Mouse (Mus musculus): ENCODE measurements around the gene Eml4.

The Eml4 gene

DNA sequence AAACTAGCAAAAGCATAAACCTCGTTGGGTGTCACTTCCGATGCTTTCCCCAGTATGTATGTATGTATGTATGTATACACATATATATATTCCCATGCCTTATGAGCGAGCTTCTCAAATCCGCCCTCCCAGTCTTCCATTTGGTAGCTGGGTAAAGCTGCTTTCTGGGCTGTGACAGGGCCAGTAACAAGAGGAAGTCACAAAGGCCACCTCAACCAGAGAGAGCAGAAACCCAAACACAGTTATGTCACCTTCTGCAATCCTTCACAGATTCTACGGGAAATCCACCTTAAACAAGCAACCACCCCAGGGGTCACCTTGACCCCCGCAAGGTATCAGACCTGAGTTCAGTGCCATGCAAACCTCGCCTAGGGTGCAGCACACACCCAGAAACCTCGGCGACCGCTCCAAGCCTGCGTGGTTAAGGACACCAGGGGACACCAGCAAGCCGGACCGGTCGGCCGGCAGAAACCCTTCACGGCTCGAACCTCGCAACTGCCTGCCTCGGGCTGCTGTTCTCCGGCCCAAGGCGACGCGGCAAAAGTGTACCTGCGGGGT lies 163.0 kb downstream of the Eml4 start:
- DNase-seq, result no peak

DNA sequence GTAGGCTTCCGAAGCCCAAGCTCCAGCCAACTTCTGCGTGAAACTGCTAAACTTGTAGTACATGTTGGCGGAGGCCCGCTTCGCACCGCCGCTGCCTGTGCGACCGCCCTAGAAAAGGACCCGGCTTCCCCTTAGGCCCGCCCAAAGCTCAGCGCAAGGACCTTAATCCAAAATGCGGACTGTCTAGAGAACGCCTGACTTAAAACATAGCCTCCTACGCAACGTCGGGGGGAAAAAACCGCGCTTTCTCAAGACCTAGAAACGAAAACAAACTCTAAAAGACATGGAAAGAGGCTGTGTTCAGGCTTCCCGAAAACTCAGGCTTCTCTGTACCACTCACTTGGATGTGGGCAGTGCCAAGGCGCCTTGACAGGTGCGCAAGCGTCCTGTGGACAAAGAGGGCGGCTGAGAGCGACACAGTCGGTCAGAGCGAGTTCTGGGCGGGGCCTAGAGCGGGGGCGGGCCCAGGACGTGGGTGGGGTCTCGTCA lies 163.5 kb downstream of the Eml4 start:
- DNase-seq, result peak; percentile 90

DNA sequence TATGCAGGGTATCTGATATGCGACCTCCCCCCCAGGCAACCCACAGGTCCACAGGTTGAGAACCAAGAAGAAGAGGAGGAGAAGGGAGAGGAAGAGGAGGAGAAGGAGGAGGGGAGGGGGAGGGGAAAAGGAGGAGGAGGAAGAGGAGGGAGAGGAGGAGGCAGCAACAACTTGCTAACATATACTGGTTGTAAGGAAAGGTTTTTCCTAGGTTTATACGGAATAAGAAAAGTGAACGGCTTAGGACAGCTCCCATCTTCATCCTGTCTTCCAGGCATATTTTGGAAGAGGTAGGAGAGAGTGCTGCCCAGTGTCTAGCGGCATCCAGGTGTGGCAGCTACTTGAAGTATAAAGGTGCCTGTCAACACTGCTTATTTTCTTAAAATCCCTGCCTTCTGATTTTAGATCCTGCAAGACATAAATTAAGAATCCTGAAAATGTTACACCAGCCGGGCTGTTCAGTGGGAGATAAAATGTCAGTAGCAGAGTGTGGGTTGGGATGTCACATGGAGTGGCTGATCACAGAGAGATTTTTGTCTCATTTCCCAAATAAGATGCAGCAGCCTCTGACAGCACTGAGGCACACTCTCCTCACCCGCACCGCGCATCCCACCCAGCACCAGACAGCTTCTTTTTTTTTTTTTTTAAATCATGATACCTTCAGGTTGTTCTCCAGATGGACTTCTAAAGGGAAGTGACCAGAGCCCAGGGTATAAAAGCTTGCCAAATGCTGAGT lies 166.7 kb downstream of the Eml4 start, which contains the start of gene Cox7a2l:
Gene Cox7a2l (minus strand): TSS at position 51 of the 736 bp plus-strand sequence.
- DNase-seq, result no peak

DNA sequence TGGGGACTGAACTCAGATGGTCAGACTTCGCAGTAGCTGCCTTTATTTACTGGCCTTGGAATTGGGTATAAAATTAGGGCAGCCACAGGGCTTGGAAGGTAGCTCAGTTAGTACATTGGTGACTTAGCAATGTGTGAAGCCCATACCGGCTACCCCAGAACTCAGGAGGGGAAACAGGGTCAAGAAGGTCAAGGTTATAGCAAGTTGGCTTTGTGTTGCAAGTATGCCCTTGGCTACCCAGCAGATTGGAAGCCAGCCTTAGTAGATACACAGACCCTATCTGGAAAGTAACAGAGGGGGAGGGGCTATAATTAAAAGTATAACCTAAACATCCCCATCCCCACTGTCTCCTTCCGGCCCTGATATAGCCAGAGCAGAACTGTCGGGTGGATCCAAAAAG lies 171.2 kb downstream of the Eml4 start:
- no peak for DNase-seq

DNA sequence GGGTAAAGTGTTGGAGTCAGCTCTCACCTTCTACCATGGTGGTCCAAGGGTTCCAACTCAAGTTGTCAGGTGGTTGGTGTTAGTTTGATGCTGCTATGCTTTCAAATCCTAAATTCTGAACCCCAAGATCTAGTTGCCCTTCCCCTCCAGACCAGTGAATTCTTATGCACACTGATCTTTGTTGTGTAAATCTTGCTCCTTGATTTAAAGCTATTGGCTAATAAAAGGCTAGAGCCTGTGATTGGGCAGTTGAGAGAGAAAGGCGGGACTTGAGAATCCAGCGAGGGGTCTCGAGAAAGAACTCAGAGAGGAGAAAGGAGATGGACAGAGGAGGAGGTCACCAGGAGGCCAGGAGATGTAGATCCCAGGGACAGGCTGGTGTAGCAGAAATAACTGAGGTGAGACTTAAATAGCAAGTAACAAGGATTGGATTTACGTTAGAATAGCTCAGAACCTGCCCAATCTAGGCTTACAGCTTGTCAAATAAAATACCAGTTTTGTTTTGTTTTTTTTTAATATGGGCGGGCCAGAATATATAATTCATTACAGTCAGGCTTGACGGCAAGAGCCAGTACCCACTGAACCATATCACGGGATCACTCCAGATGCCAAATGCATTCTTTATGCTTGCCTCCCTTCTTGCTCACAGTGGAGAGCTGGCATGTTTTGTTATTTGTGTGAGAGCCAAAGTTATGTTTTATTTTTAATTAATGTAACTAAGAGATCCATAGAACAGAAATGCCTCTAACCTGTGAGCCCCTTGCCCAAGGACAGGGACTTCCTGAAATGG lies 172.1 kb downstream of the Eml4 start:
- DNase-seq, result no peak

DNA sequence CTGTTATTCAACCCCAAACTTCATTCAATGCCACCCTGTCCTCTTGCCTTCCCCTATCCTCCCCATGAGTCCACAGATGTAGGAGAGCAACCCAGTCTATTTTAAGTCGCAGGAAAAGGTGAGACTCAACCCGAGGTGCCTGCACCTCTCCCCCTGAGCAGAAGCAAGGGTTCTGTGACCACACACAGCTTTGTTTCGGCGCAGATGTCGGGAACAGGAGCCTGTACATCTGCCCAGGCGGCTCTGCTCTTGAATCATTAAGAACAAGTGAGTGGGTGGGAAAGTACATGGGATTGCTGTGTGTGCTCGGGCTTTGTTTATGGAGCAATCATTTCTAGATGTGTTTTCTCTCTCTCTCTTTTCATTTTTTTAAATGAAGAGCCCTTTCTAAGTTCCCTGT lies 174.0 kb downstream of the Eml4 start:
- DNase-seq, result no peak

DNA sequence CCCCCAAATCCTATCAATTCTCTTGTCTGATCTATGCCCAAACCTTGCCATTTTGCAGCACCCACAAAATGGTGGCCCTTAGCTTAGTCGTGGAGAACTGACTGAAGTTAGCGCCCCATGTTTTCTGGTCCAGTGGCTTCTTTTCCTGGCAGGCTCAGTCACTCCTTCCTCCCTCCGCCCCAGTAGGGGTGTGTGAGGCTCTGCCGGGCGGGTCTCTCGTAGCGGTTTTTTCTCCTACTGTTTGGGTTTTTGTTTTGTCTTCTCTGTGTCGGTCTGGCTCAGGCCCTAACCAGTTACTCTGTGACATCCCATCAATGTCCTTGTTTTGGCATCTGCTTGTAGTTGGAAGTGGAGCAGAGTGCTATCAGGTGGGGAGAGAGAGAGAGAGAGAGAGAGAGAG lies 174.9 kb downstream of the Eml4 start:
- no peak for DNase-seq

DNA sequence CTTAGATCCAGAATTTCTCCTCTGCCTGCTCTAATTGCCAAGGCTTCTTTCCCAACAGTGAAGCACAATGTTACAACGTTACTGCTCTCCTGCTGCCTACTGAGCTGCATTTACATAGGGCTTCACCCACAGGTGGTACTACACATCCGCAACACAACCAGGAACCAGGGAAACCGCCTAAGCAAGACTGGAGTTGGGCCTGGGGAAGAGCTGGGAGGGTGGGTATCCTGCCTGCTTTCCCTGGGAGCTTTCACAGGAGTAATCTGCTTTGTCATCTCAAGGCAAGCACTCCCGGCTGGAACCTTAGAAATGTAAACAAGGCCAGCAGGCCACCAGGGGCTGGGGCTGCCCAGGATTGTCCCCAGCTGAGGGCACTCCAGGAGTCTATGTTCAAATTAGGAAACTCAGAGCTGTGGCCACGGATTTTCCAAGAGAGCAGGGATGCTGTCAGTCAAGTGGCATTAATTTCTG lies 175.4 kb downstream of the Eml4 start:
- no peak for DNase-seq

DNA sequence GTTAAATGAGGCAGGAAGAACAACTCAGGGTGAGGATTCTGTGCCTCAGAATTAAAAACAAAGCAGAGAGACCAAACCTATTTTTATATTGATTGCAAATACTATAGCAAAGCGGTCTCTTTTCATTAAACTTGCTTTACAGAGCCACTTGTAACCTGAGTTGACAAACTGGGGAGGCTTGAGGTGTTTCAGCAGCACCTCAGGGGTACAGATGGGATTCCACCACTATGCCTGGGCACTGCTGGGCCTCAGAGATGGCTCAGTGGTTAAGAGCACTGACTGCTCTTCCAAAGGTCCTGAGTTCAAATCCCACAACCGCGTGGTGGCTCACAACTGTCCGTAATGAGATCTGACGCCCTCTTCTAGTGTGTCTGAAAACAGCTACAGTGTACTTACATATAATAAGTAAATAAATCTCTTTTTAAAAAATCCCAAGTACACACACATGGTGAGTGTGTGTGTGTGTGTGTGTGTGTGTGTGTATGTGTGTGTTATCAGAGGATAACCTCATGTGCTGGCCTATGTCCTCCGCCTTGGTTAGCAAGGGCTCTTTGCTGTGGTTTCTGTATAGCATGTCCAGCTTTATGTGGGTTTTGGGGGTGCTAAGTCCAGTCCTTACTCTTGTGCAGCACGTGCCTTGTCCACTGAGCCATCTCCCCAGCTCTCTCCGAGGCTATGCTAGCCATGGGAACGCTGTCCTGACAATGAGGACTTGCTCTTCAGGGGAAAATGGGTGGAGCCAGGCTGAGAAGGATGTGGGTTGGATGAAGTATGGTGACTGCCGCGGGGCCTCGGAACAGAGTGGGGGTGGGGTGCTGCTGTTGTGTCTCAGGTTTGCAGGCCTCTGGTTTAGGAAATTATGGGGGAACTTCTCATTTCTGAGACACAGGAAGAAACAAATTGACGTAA lies 176.1 kb downstream of the Eml4 start:
- no peak for DNase-seq

DNA sequence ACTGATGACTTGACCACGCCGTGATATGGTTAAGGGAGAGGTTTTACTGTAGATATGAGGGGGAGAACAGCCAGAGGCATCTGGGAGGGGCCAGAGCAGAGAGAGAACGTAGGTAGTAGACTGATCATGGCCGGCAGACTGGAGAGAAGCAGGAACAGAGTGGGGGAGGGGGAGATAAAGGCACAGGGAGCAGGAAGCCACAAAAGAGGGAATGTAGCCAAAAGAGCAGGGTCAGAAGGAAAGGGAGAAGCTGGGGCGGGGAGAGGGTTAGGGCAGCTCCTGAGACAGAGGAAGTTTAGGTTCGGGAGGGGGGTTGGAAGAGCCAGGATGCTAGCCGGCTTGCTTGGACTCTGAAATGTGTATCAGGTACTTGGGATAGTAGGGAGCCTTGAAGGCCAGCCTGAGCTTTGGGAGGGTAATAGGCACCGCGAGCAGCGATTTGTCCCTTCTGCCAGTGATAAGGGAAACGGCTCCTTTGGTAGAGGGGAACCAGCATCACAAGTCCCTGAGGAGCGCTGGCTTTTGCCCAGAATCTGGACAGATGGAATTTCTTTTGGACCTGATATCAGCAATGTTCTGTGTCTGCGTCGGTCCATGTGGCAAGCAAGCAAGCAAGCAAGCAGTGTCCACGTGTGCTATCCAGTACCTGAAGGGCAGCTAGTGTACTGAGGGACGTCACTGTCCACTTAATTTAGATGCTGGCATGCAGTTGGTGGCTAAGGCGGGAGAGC lies 177.1 kb downstream of the Eml4 start:
- no peak for DNase-seq
